Mouse (Mus musculus) liver, adult 2 months (tissue): ENCODE data around the gene Tnfrsf1b. TPM values are rescaled to one million over a fixed set of nuclear protein-coding genes. Genes with fewer than 3 reads are reported as not detected.
"Not testable (repeated sequence)": the region's sequence is repeated elsewhere in the genome, so short reads cannot be mapped to it uniquely, and the experiment has no call there.

ENCODE experiments used
- DNase-seq: peaks from one replicate; pipeline ENCODE4 v3.0.0-alpha.2; 2011; ENCODE audit warnings: low read depth, low spot score; ENCODE audit errors: extremely low read depth
- H3K27ac ChIP-seq: fragments of 200-500 bp; replicated peaks from 2 replicates; pipeline ENCODE4 v1.5.1; 2012; ENCODE audit warnings: low read depth, mild to moderate bottlenecking, control low read depth, inconsistent platforms, low read length; ENCODE audit not compliant: insufficient read depth
- H3K27me3 ChIP-seq: fragments of 200-500 bp; 2 replicates; pipeline ENCODE4 v1.6.1; 2012; ENCODE audit warnings: mild to moderate bottlenecking, moderate library complexity, low read length, inconsistent platforms; ENCODE audit not compliant: control insufficient read depth, insufficient read depth
- H3K36me3 ChIP-seq: fragments of 200-500 bp; 2 replicates; pipeline ENCODE4 v1.6.1; 2012; ENCODE audit warnings: low read length, inconsistent platforms; ENCODE audit not compliant: control insufficient read depth, insufficient read depth
- H3K4me1 ChIP-seq: fragments of 200-500 bp; 2 replicates; pipeline ENCODE4 v1.6.1; 2011; ENCODE audit warnings: low read length; ENCODE audit not compliant: control insufficient read depth, insufficient read depth
- H3K4me3 ChIP-seq: fragments of 200-500 bp; 2 replicates; pipeline ENCODE4 v1.5.1; 2011; ENCODE audit warnings: low read depth, mild to moderate bottlenecking, control low read depth, low read length, moderate library complexity; ENCODE audit not compliant: insufficient read depth
- H3K79me2 ChIP-seq: fragments of 200-500 bp; 2 replicates; pipeline ENCODE4 v1.6.1; 2012; ENCODE audit warnings: inconsistent platforms, mild to moderate bottlenecking, low read length, moderate library complexity; ENCODE audit not compliant: control insufficient read depth, insufficient read depth
- H3K9ac ChIP-seq: fragments of 200-500 bp; 2 replicates; pipeline ENCODE4 v1.6.1; 2012; ENCODE audit warnings: low read depth, mild to moderate bottlenecking, control low read depth, inconsistent platforms, low read length
- CTCF ChIP-seq: fragments of 200-500 bp; IDR thresholded peaks from 2 replicates; pipeline ENCODE4 v1.5.1; 2011; ENCODE audit warnings: low read depth, low read length, control low read depth
- POLR2A ChIP-seq: fragments of 200-500 bp; IDR thresholded peaks from 2 replicates; pipeline ENCODE4 v1.6.1; 2011; ENCODE audit warnings: low read length, control low read depth; ENCODE audit not compliant: insufficient read depth; ENCODE audit errors: extremely low read depth
- WGBS: fragments of 180-500 bp; shearing (Covaris S2); methylation state at CpG from one replicate; pipeline ENCODE4 v1.1.7; 2018; 5-methylcytosine and 5-hydroxymethylcytosine counted together
- polyA plus RNA-seq: library from polyadenylated mRNA; depleted of rRNA; stranded (reverse); fragments of >200 nt; gene quantifications from 2 replicates; pipeline ENCODE4 v1.2.3, GENCODE M21; 2012
- total RNA-seq: library from RNA; depleted of rRNA; stranded (reverse); fragments of >200 nt; gene quantifications from 2 replicates; pipeline ENCODE4 v1.2.3, GENCODE M21; 2014

Gene Tnfrsf1b
- total and polyA plus RNA-seq, 2 experiments: 10.8 to 16.8 TPM

- 8% methylated on average over 3 of the region's 3 CpGs for WGBS
- peaks cover 7% of the 10 kb centered on the region for H3K4me1 ChIP-seq
- peaks cover 2% of the 10 kb centered on the region; the same call in 1 of the 2 replicates for H3K36me3 ChIP-seq
- H3K27me3 ChIP-seq: no peaks in the 10 kb centered on the region
- H3K9ac ChIP-seq: peak overlapping the region; percentile 92; the same call in 1 of the 2 replicates
- peaks cover 23% of the 10 kb centered on the region; the same call in 1 of the 2 replicates for H3K79me2 ChIP-seq
- peak; percentile 65 for DNase-seq
- H3K4me3 ChIP-seq: peak overlapping the region; percentile 71
- peak overlapping the region; percentile 94 for H3K27ac ChIP-seq
- TF ChIP-seq CTCF (no peak), POLR2A (no peak)
Observed at GRCm38 (mm10) chr4:145193406-145193805, 53.3 kb downstream of the Tnfrsf1b start.

- DNase-seq: peak; percentile 96
- peaks cover 24% of the 10 kb centered on the region; the same call in 1 of the 2 replicates for H3K79me2 ChIP-seq
- H3K27ac ChIP-seq: peak overlapping the region; percentile 86
- peaks cover 7% of the 10 kb centered on the region for H3K4me1 ChIP-seq
- no peak for TF ChIP-seq POLR2A
- TF ChIP-seq CTCF: no peak
- no peaks in the 10 kb centered on the region for H3K27me3 ChIP-seq
- H3K9ac ChIP-seq: peak overlapping the region; percentile 27; the same call in 1 of the 2 replicates
- peaks cover 2% of the 10 kb centered on the region; the same call in 1 of the 2 replicates for H3K36me3 ChIP-seq
- no peak overlapping the region for H3K4me3 ChIP-seq
Observed at GRCm38 (mm10) chr4:145192686-145193085, 54.0 kb downstream of the Tnfrsf1b start.

- H3K9ac ChIP-seq: no peak overlapping the region
- H3K79me2 ChIP-seq: peaks cover 34% of the 10 kb centered on the region
- no peaks in the 10 kb centered on the region for H3K27me3 ChIP-seq
- H3K27ac ChIP-seq: peak overlapping the region; percentile 21; the same call in 1 of the 2 replicates
- TF ChIP-seq POLR2A: no peak
- no peak for TF ChIP-seq CTCF
- peaks cover 11% of the 10 kb centered on the region for H3K4me1 ChIP-seq
- no peak overlapping the region for H3K4me3 ChIP-seq
- DNase-seq: peak; percentile 59
- peaks cover 15% of the 10 kb centered on the region; the same call in 1 of the 2 replicates for H3K36me3 ChIP-seq
Observed at GRCm38 (mm10) chr4:145188561-145188960, 58.1 kb downstream of the Tnfrsf1b start.

DNA sequence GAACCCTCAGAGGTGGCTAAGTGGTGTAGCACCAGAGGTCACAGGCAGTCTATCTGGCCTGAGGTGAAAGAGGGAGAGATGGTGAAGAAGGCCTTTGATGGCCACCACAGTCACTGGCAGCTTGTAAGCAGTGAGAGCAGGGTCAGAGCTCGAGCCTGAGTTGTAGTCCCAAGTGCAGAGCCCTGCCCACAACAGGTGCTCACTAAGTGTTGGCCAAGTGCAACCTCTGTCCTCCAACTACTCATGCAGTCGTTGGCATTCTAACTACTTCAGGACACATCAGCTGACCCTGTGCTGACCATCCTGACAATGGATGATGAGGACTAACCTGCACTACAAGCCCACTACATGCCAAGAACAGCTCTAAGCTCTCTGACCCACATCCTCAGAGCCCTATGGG, 59.1 kb downstream of the Tnfrsf1b start:
- peaks cover 15% of the 10 kb centered on the region; the same call in 1 of the 2 replicates for H3K36me3 ChIP-seq
- WGBS: 22% methylated on average over 2 of the region's 2 CpGs
- no peak for TF ChIP-seq CTCF
- TF ChIP-seq POLR2A: no peak
- peak; percentile 73 for DNase-seq
- no peaks in the 10 kb centered on the region for H3K27me3 ChIP-seq
- H3K4me3 ChIP-seq: no peak overlapping the region
- H3K79me2 ChIP-seq: peaks cover 34% of the 10 kb centered on the region
- H3K9ac ChIP-seq: no peak overlapping the region
- peaks cover 13% of the 10 kb centered on the region for H3K4me1 ChIP-seq
- H3K27ac ChIP-seq: no peak overlapping the region

GRCm38 (mm10) chr4:145178918-145179549, 67.6 kb downstream of the Tnfrsf1b start:
- 98% methylated on average over 5 of the region's 5 CpGs for WGBS
- peaks cover 6% of the 10 kb centered on the region; the same call in 1 of the 2 replicates for H3K79me2 ChIP-seq

GRCm38 (mm10) chr4:145165542-145165941, 81.1 kb downstream of the Tnfrsf1b start:
- DNase-seq, H3K9ac ChIP-seq, H3K27me3 ChIP-seq, H3K4me3 ChIP-seq, H3K79me2 ChIP-seq, H3K4me1 ChIP-seq, H3K27ac ChIP-seq: not testable (repeated sequence)
- over 99% methylated on average over 3 of the region's 3 CpGs for WGBS
- H3K36me3 ChIP-seq: peaks cover 70% of the 10 kb centered on the region

More at GRCm38 (mm10) chr4:145178918-145179549, 67.6 kb downstream of the Tnfrsf1b start:
- Histone ChIP-seq H3K36me3 (peaks cover 65% of the 10 kb centered on the region), H3K27me3 (no peaks in the 10 kb centered on the region), H3K4me1 (peaks cover 2% of the 10 kb centered on the region; the same call in 1 of the 2 replicates), H3K27ac (no peak overlapping the region), H3K9ac (no peak overlapping the region), H3K4me3 (no peak overlapping the region)
- TF ChIP-seq CTCF (no peak), POLR2A (no peak)
- DNase-seq: no peak
